Mouse (Mus musculus) G1E (cell line): ENCODE data around the gene Ccr2.

ENCODE experiments used
- CTCF ChIP-seq: IDR thresholded peaks from 2 replicates; pipeline ENCODE4 v1.5.1; 2012; ENCODE audit warnings: low read depth, low read length, inconsistent platforms, mixed read lengths
- GATA1 ChIP-seq: IDR thresholded peaks from 2 replicates; pipeline ENCODE4 v1.6.1; 2012; ENCODE audit warnings: borderline replicate concordance, low read length, inconsistent platforms, mixed read lengths
- GATA2 ChIP-seq: IDR thresholded peaks from 2 replicates; pipeline ENCODE4 v1.6.1; 2012; ENCODE audit warnings: low read depth, low read length, inconsistent platforms, borderline replicate concordance
- POLR2AphosphoS5 ChIP-seq: IDR thresholded peaks from 2 replicates; pipeline ENCODE4 v1.6.1; 2012; ENCODE audit warnings: low read depth, low read length, inconsistent platforms; ENCODE audit not compliant: insufficient replicate concordance
- TAL1 ChIP-seq: conservative IDR thresholded peaks from 2 replicates; pipeline ENCODE4 v1.6.1; 2012; ENCODE audit warnings: low read depth, low read length, inconsistent platforms, mixed read lengths

DNA sequence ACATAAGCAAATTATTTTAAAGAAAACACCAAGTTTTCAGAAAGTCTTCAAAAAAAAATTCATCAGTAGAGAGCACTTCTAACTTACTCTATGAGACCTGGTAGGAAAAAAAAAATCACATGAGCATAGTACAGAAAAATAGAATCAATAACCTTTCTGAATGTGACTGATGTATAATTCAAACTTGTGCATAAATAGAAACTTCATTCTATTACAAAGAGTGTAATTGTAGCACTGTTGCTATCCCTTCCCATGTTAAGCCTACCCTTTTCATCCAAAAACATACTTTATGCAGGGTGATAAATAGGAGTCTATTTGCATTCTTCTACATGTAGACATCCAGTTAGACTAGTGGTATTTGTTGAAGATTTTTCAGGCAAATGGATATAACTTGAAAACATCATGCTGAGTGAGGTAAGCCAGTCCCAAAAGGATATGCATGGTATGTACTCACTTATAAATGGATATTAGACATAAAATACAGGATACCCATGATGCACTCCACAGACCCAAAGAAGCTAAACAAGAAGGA lies 35.1 kb upstream of the Ccr2 start:
- TF ChIP-seq CTCF (no peak), GATA1 (no peak), TAL1 (no peak), GATA2 (no peak), POLR2AphosphoS5 (no peak)
